27 mouse cellular contexts compared by ENCODE assay signal in genomic region chr8:108923161-108923560, GRCm38 (mm10).
A peak's percentile ranks its signal among the peaks of the same experiment; 100 is the strongest.
DNase-seq lines count a peak whose midpoint lies in the region; ATAC-seq and TF ChIP-seq lines count a peak whose summit lies in the region.
"Had no signal": no experiment of that assay in that cellular context is flagged by ENCODE, and none has a peak within 500 bp of the region (broad histone marks: within the 10 kb centered on the region; RNA-seq: fewer than 3 reads in every experiment).

No protein-coding gene starts in this region.

- 92% methylated on average over 6 of the region's 6 CpGs for WGBS in forebrain, embryonic 13.5 days
- 93% methylated on average over 6 of the region's 6 CpGs for WGBS in forebrain, embryonic 16.5 days
- WGBS in midbrain, embryonic 16.5 days = 91% methylated on average over 6 of the region's 6 CpGs
- 92% methylated on average over 6 of the region's 6 CpGs for WGBS in midbrain, embryonic 14.5 days
- WGBS in cerebellum, adult 2 months = 88% methylated on average over 6 of the region's 6 CpGs

- H3K36me3 ChIP-seq in forebrain, embryonic 13.5 days (ENCODE audit: poor library complexity, severe bottlenecking) = no peaks in the 10 kb centered on the region
- H3K36me3 ChIP-seq in forebrain, embryonic 16.5 days (ENCODE audit: control insufficient read depth, insufficient read depth) = no peaks in the 10 kb centered on the region
- H3K36me3 ChIP-seq in midbrain, embryonic 16.5 days (ENCODE audit: control insufficient read depth, insufficient read depth, low read length) = no peaks in the 10 kb centered on the region
- peaks cover 4% of the 10 kb centered on the region; the same call in 1 of the 2 replicates for H3K36me3 ChIP-seq in midbrain, embryonic 14.5 days (ENCODE audit: control insufficient read depth, insufficient read depth, low read length)
- H3K36me3 ChIP-seq: neural tube, embryonic 15.5 days had no signal

- no peak overlapping the region for H3K4me2 ChIP-seq in forebrain, embryonic 13.5 days
- H3K4me2 ChIP-seq in forebrain, embryonic 16.5 days (ENCODE audit: low read length) = no peak overlapping the region
- H3K4me2 ChIP-seq in midbrain, embryonic 16.5 days (ENCODE audit: low read length) = no peak overlapping the region
- H3K4me2 ChIP-seq in midbrain, embryonic 14.5 days (ENCODE audit: low read length) = no peak overlapping the region
- H3K4me2 ChIP-seq: heart, embryonic 11.5 days; hindbrain, embryonic 14.5 days; midbrain, embryonic 13.5 days; neural tube, embryonic 15.5 days had no signal

- DNase-seq in midbrain, embryonic 14.5 days = no peak
- DNase-seq in thymus, postnatal 0 days (ENCODE audit: low spot score) = peak; percentile 62
- no peak for DNase-seq in retina, embryonic 14.5 days (ENCODE audit: low spot score)
- no peak for DNase-seq in cerebellum, adult 2 months
- DNase-seq: adrenal gland, postnatal 10 days; cerebellum, adult 9-10 months; cerebellum, postnatal 36 days; gastrocnemius, postnatal 25 days; heart, adult 18-20 months; heart, postnatal 36 days; kidney, adult 18-20 months; kidney, postnatal 4 days; liver; lung, adult 2 months; lung, postnatal 10 days; right cerebral cortex, postnatal 25 days had no signal

- peaks cover 14% of the 10 kb centered on the region for H3K4me1 ChIP-seq in forebrain, embryonic 13.5 days
- H3K4me1 ChIP-seq in forebrain, embryonic 16.5 days (replicated peaks; ENCODE audit: control insufficient read depth, insufficient read depth, low read length) = no peaks in the 10 kb centered on the region
- peaks cover 22% of the 10 kb centered on the region for H3K4me1 ChIP-seq in midbrain, embryonic 16.5 days (ENCODE audit: control insufficient read depth, insufficient read depth, low read length)
- peaks cover 23% of the 10 kb centered on the region; the same call in 1 of the 2 replicates for H3K4me1 ChIP-seq in midbrain, embryonic 14.5 days (ENCODE audit: control insufficient read depth, insufficient read depth, low read length)
- H3K4me1 ChIP-seq in cerebellum, adult 2 months (ENCODE audit: control insufficient read depth, insufficient read depth, low read length) = no peaks in the 10 kb centered on the region

- H3K4me3 ChIP-seq in forebrain, embryonic 13.5 days = no peak overlapping the region
- no peak overlapping the region for H3K4me3 ChIP-seq in forebrain, embryonic 16.5 days (replicated peaks; ENCODE audit: low read length)
- no peak overlapping the region for H3K4me3 ChIP-seq in midbrain, embryonic 16.5 days (ENCODE audit: low read depth, low read length)
- no peak overlapping the region for H3K4me3 ChIP-seq in midbrain, embryonic 14.5 days (replicated peaks; ENCODE audit: low read depth, low read length)
- no peak overlapping the region for H3K4me3 ChIP-seq in cerebellum, adult 2 months (replicated peaks; ENCODE audit: insufficient read depth, low read depth, low read length)
- H3K4me3 ChIP-seq: erythroblast, embryonic 14.5 days; midbrain, embryonic 13.5 days; neural tube, embryonic 15.5 days had no signal

- no peaks in the 10 kb centered on the region for H3K9me3 ChIP-seq in forebrain, embryonic 13.5 days (replicated peaks)
- no peaks in the 10 kb centered on the region for H3K9me3 ChIP-seq in forebrain, embryonic 16.5 days (ENCODE audit: control insufficient read depth, low read length)
- H3K9me3 ChIP-seq in midbrain, embryonic 16.5 days (replicated peaks; ENCODE audit: control insufficient read depth, low read length, poor library complexity, severe bottlenecking) = no peaks in the 10 kb centered on the region
- H3K9me3 ChIP-seq in midbrain, embryonic 14.5 days (ENCODE audit: control insufficient read depth, low read length) = no peaks in the 10 kb centered on the region
- H3K9me3 ChIP-seq: midbrain, embryonic 13.5 days; neural tube, embryonic 15.5 days had no signal

- H3K27me3 ChIP-seq in forebrain, embryonic 13.5 days = no peaks in the 10 kb centered on the region
- H3K27me3 ChIP-seq in forebrain, embryonic 16.5 days (replicated peaks; ENCODE audit: control insufficient read depth, insufficient read depth, low read length) = no peaks in the 10 kb centered on the region; the same call in 1 of the 2 replicates
- no peaks in the 10 kb centered on the region for H3K27me3 ChIP-seq in midbrain, embryonic 16.5 days (ENCODE audit: control insufficient read depth, insufficient read depth, low read depth, low read length)
- H3K27me3 ChIP-seq in midbrain, embryonic 14.5 days (ENCODE audit: control insufficient read depth, insufficient read depth, low read length) = no peaks in the 10 kb centered on the region
- H3K27me3 ChIP-seq in cerebellum, adult 2 months (ENCODE audit: control insufficient read depth, insufficient read depth, low read length) = no peaks in the 10 kb centered on the region
- H3K27me3 ChIP-seq: midbrain, embryonic 13.5 days; neural tube, embryonic 15.5 days; Patski had no signal

- H3K27ac ChIP-seq in forebrain, embryonic 13.5 days = no peak overlapping the region
- H3K27ac ChIP-seq in forebrain, embryonic 16.5 days (ENCODE audit: low read length) = no peak overlapping the region
- H3K27ac ChIP-seq in midbrain, embryonic 16.5 days (ENCODE audit: low read length) = peak overlapping the region; percentile 40
- H3K27ac ChIP-seq in midbrain, embryonic 14.5 days (replicated peaks; ENCODE audit: low read depth, low read length) = no peak overlapping the region; the same call in 1 of the 2 replicates
- H3K27ac ChIP-seq in cerebellum, adult 2 months (ENCODE audit: insufficient read depth, low read length) = no peak overlapping the region
- H3K27ac ChIP-seq: hindbrain, embryonic 14.5 days; liver, embryonic 14.5 days; macrophage; neural tube, embryonic 15.5 days had no signal

- no peak for TF ChIP-seq POLR2A in cerebellum, adult 2 months (IDR thresholded peaks at IDR 0.05; ENCODE audit: borderline replicate concordance, insufficient read depth, low read length)

- no peak for TF ChIP-seq CTCF in cerebellum, adult 2 months (IDR thresholded peaks at IDR 0.05; ENCODE audit: borderline replicate concordance, insufficient read depth, low read depth, low read length)

- 0 out of 2 replicates have a peak, but pooled peaks have one; percentile 36 for ATAC-seq in forebrain, embryonic 13.5 days
- ATAC-seq in forebrain, embryonic 16.5 days = no peak
- 0 out of 2 replicates have a peak, but pooled peaks have one; percentile 15 for ATAC-seq in midbrain, embryonic 16.5 days
- ATAC-seq in midbrain, embryonic 14.5 days (ENCODE audit: low FRiP score, low TSS enrichment) = no peak
- ATAC-seq: midbrain, embryonic 13.5 days; Patski had no signal

- H3K9ac ChIP-seq in forebrain, embryonic 13.5 days = no peak overlapping the region
- H3K9ac ChIP-seq in forebrain, embryonic 16.5 days (replicated peaks; ENCODE audit: low read depth, low read length) = no peak overlapping the region
- H3K9ac ChIP-seq in midbrain, embryonic 16.5 days (ENCODE audit: low read depth, low read length) = no peak overlapping the region
- no peak overlapping the region for H3K9ac ChIP-seq in midbrain, embryonic 14.5 days (replicated peaks; ENCODE audit: low read length)
- H3K9ac ChIP-seq: hindbrain, embryonic 14.5 days; liver, embryonic 14.5 days; midbrain, embryonic 13.5 days; neural tube, embryonic 15.5 days had no signal

Comparison
In these comparisons a context has a peak if more than half of its experiments do, and no peak if none do; other contexts are left out.
1. ATAC-seq: peak in forebrain, embryonic 13.5 days (single experiment) and midbrain, embryonic 16.5 days (single experiment); none in forebrain, embryonic 16.5 days (single experiment) and midbrain, embryonic 14.5 days (single experiment).